Mouse (Mus musculus) hindbrain, embryonic 10.5 days (tissue): ENCODE measurements around the gene Arhgef19. TPM values are rescaled to one million over a fixed set of nuclear protein-coding genes. Genes with fewer than 3 reads are reported as not detected.

Source experiments
- DNase-seq: peaks from one replicate; pipeline ENCODE4 v3.0.0-alpha.2; 2017; ENCODE audit warnings: low spot score
- H3K27ac ChIP-seq: fragments of 300-500 bp; sonication (generic); 2 replicates; pipeline ENCODE4 v1.5.1; 2016; ENCODE audit warnings: mild to moderate bottlenecking, moderate library complexity
- H3K27me3 ChIP-seq: fragments of 300-500 bp; sonication (generic); 2 replicates; pipeline ENCODE4 v1.6.1; 2016; ENCODE audit warnings: mild to moderate bottlenecking; ENCODE audit not compliant: poor library complexity, insufficient read depth, severe bottlenecking
- H3K36me3 ChIP-seq: fragments of 300-500 bp; sonication (generic); 2 replicates; pipeline ENCODE4 v1.6.1; 2016; ENCODE audit warnings: mild to moderate bottlenecking, moderate library complexity
- H3K4me1 ChIP-seq: fragments of 300-500 bp; sonication (generic); replicated peaks from 2 replicates; pipeline ENCODE4 v1.6.1; 2016; ENCODE audit warnings: mild to moderate bottlenecking
- H3K4me3 ChIP-seq: fragments of 300-500 bp; sonication (generic); 2 replicates; pipeline ENCODE4 v1.5.1; 2016; ENCODE audit warnings: mild to moderate bottlenecking, moderate library complexity
- H3K9me3 ChIP-seq: fragments of 300-500 bp; sonication (generic); 2 replicates; pipeline ENCODE4 v1.6.1; 2016; ENCODE audit warnings: mild to moderate bottlenecking, moderate library complexity
- WGBS: fragments of 180-500 bp; shearing (Covaris S2); methylation state at CpG from one replicate; pipeline ENCODE4 v1.1.7; 2016; 5-methylcytosine and 5-hydroxymethylcytosine counted together
- polyA plus RNA-seq: library from polyadenylated mRNA; unstranded; fragments of >200 nt; fragmentation: Nextera tagmentation; extraction: Ambion mirVana; gene quantifications from 2 replicates; pipeline ENCODE4 v1.2.1, GENCODE M21; 2016

Gene Arhgef19
- polyA plus RNA-seq, 1 experiment from 2014 or later = 1.7 TPM

GRCm38 (mm10) chr4:141301116-141301553 is 61.8 kb downstream of the Arhgef19 start, which contains the start of gene Epha2:
Gene Epha2 (plus strand): TSS chr4:141301240.
- under 1% methylated on average over 35 of the region's 35 CpGs for WGBS
- H3K36me3 ChIP-seq = no peaks in the 10 kb centered on the region
- H3K4me1 ChIP-seq = peaks cover 61% of the 10 kb centered on the region
- H3K9me3 ChIP-seq = no peaks in the 10 kb centered on the region
- H3K4me3 ChIP-seq = peak within 1 kb of the TSS; percentile 82
- peak within 1 kb of the TSS; percentile 84 for H3K27ac ChIP-seq
- DNase-seq = peak; percentile 87
- peaks cover 84% of the 10 kb centered on the region for H3K27me3 ChIP-seq

DNA sequence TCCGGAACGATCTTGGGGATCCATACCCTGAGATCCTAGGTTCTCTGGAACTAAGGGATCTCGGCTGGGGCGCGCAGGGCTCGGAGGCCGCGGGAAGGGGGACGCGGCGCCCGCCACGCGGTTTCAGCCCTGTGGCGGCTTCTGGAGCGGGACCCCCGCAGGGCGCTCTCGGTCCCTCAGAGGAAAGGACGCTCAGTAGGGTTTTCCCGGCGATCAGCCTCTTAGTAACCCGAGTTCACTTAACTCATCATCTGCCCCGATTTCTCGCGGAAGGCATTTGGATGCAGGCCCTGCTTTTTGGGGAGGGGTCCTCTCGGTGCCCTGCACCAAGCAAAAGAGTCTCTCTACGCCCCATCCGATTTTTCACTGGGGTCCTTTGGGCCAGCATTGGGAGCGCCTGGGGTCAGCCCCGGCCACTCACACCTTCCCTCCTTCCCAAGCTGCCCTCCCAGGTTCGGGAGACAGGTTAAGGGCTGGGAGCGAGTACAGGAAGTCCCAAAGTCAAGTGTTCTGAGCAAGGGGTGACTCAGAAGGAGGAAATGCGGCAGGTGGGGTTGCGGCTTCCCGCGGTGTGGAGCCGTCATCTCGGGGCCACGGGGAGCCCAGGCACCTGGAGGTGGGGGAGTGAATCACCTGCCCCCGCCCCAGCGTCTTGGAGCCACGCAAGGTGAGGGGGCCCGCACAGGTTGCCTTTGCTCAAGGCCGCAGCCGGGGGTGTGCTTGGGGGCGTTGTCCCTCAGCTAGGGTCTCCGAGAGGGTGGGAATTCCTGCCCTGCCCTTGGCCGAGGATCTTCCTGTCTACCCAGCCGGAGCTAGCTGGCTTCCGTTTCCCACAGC is 62.5 kb downstream of the Arhgef19 start:
- Histone ChIP-seq H3K9me3 (no peaks in the 10 kb centered on the region), H3K4me3 (peak overlapping the region; percentile 82), H3K27ac (peak overlapping the region; percentile 84), H3K4me1 (peaks cover 65% of the 10 kb centered on the region), H3K27me3 (peaks cover 77% of the 10 kb centered on the region), H3K36me3 (no peaks in the 10 kb centered on the region)
- WGBS = under 1% methylated on average over 51 of the region's 51 CpGs
- no peak for DNase-seq

DNA sequence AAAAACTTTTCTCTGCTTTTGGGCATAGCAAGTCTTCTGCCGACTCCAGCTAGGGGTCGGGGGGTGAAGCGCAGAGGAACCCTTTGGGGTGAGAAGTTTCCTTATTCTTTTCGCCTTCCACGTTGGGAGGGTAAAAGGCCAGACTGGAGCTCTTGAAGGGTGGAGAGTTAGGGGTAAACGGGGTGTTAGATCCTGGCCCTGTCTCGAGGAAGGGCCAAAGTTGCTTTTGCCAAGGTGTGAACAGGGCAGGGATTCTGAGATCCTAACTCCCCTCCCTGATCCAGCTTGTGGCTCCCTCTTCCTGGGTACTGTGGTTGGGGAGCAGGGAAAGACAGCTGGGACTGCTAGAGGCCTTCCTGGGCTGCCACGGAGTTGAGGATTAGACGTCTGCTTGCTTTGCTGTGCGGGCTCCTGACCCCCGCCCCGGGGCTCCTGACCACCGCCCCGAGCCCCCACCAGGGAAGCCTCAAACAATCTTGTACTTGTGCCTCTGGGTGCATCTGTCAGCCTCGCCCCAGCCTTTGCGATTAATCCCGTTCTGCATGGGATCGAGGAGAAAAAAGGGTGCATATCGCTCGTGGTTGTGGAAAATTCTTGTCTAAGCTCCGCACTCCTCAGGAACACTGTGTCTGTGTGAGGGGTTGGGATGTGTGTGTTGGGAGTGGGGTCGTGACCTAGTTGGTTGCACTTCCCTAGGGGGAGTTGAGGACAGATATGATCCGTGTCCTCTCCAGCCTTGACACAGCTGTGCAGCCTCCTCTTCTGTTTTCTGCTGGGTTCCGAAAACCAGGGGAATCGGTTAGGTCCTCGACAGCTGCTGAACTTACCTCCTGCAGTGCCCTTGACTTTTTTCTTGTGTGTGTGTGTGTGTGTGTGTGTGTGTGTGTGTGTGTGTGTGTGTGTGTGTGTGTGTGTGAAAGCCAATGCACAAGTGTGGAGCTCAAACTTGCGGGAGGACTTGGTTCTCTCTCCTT is 63.4 kb downstream of the Arhgef19 start:
- Histone ChIP-seq H3K27me3 (peaks cover 68% of the 10 kb centered on the region), H3K36me3 (peaks cover 3% of the 10 kb centered on the region; the same call in 1 of the 2 replicates), H3K27ac (peak overlapping the region; percentile 84), H3K4me1 (peaks cover 71% of the 10 kb centered on the region), H3K9me3 (no peaks in the 10 kb centered on the region), H3K4me3 (peak overlapping the region; percentile 82)
- 8% methylated on average over 27 of the region's 27 CpGs for WGBS
- DNase-seq = peak; percentile 30

DNA sequence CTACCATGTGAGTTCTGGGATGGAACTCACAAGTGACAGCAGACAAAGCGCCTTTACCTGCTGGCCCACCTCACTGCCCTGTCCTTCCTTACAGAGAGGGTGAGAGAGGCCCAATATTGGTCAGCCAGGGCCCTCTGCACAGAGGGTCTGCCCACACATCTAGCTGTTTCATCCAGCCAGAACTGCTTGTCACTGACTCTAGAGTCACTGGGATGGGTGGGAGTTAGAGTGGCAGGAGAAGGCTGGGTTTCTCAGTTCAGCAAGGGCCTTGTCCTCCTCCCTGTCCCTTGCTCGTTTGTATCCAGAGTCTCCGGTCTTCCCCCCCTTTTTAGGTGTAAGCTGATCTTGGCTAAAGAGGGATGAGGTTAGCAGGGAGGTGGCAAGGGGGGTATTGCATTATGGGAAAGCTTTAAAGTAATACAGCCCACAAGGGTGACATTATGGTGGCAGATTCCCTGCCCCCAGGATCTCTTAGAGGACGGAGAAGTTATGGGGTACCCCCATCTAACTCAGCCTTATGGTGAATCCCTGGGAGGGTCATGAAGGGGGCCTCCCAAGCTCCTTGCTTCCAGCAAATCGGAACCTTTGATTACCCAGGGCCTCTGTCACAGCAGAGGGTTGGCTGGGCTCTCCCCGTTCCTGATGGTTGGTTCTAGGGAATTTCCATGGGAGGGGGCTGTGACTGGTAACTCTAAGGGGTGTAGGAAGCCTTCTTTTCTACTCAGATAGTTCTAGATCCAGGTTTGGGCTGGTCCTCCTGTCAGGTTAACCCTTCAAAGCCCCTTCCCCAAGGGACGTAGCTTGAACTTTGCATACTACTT is 64.3 kb downstream of the Arhgef19 start:
- Histone ChIP-seq H3K4me3 (peak overlapping the region; percentile 82), H3K36me3 (peaks cover 12% of the 10 kb centered on the region), H3K9me3 (no peaks in the 10 kb centered on the region), H3K27me3 (peaks cover 60% of the 10 kb centered on the region), H3K27ac (peak overlapping the region; percentile 57; the same call in 1 of the 2 replicates), H3K4me1 (peaks cover 75% of the 10 kb centered on the region)
- 42% methylated on average over 7 of the region's 7 CpGs for WGBS
- no peak for DNase-seq

DNA sequence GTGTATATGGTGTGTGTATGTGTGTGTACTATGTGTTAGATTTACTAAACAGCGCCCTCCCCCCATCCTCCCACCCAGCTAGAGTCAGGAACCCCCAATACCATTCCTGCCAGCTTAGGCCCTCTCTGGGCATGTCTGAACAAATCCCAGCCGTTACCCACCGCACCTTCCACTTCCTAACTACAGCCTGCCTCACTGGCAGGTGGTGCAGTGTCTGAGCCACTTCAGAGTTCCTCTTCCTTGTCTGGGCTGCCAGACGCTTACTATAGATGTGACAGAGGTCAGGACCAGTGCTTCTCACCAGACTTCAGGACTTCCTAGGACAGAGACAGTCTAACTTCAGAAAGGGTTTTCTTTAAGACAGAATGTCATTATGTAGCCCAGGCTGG is 64.9 kb downstream of the Arhgef19 start:
- Histone ChIP-seq H3K36me3 (peaks cover 18% of the 10 kb centered on the region), H3K4me3 (no peak overlapping the region), H3K27me3 (peaks cover 54% of the 10 kb centered on the region), H3K9me3 (no peaks in the 10 kb centered on the region), H3K4me1 (peaks cover 81% of the 10 kb centered on the region), H3K27ac (0 out of 2 replicates have a peak overlapping the region, but pooled peaks have one; percentile 26)
- 79% methylated on average over 4 of the region's 4 CpGs for WGBS
- no peak for DNase-seq

GRCm38 (mm10) chr4:141306057-141306456 is 66.8 kb downstream of the Arhgef19 start:
- Histone ChIP-seq H3K27ac (peak overlapping the region; percentile 78), H3K9me3 (no peaks in the 10 kb centered on the region), H3K27me3 (peaks cover 36% of the 10 kb centered on the region), H3K4me3 (peak overlapping the region; percentile 27; the same call in 1 of the 2 replicates), H3K36me3 (peaks cover 21% of the 10 kb centered on the region), H3K4me1 (peaks cover 92% of the 10 kb centered on the region)
- DNase-seq = peak; percentile 52
- 13% methylated on average over 8 of the region's 8 CpGs for WGBS

Other genes with a start within 250 kb of the Arhgef19 start
- 307 and 334 TPM in 2 replicates for gene Mfap2, start 229.1 kb upstream of the Arhgef19 start, polyA plus RNA-seq
- 11.4 and 12.0 TPM in 2 replicates for gene Crocc, start 178.9 kb upstream of the Arhgef19 start, polyA plus RNA-seq
- gene Necap2, start 161.1 kb upstream of the Arhgef19 start, polyA plus RNA-seq = 60.2 and 66.0 TPM in 2 replicates
- gene Spata21, start 151.2 kb upstream of the Arhgef19 start, polyA plus RNA-seq = not detected in 2 replicates
- 36.5 and 44.1 TPM in 2 replicates for gene Szrd1, start 99.7 kb upstream of the Arhgef19 start, polyA plus RNA-seq
- 23.2 and 24.5 TPM in 2 replicates for gene Fbxo42, start 91.6 kb upstream of the Arhgef19 start, polyA plus RNA-seq
- gene Rsg1, start 25.5 kb upstream of the Arhgef19 start, polyA plus RNA-seq = 5.3 and 6.5 TPM in 2 replicates
- gene Epha2, start 61.7 kb downstream of the Arhgef19 start, polyA plus RNA-seq = 3.3 and 4.4 TPM in 2 replicates
- 0.65 and 0.81 TPM in 2 replicates for gene Fam131c, start 128.7 kb downstream of the Arhgef19 start, polyA plus RNA-seq
- gene Clcnka, start 159.2 kb downstream of the Arhgef19 start, polyA plus RNA-seq = 0.31 and 0.33 TPM in 2 replicates
- gene Clcnkb, start 176.5 kb downstream of the Arhgef19 start, polyA plus RNA-seq = 0.11 TPM in 1 of 2 replicates, not detected in the other
- gene Hspb7, start 181.3 kb downstream of the Arhgef19 start, polyA plus RNA-seq = not detected in 2 replicates
- not detected in 2 replicates for gene Srarp, start 196.6 kb downstream of the Arhgef19 start, polyA plus RNA-seq
- 52.6 and 60.8 TPM in 2 replicates for gene Zbtb17, start 205.2 kb downstream of the Arhgef19 start, polyA plus RNA-seq